Mouse (Mus musculus): ENCODE results near the gene Elfn2. TPM values are rescaled to one million over a fixed set of nuclear protein-coding genes. Genes with fewer than 3 reads are reported as not detected.

Gene Elfn2
- polyA plus RNA-seq, 1 experiment from 2014 or later, result 0.17 TPM

GRCm38 (mm10) chr15:78709767-78710166, 8.8 kb downstream of the Elfn2 start:
- H3K9ac ChIP-seq (ENCODE audit: low read depth, low read length), result no peak overlapping the region
- ATAC-seq, result no peak
- H3K36me3 ChIP-seq (ENCODE audit: control insufficient read depth, insufficient read depth), result no peaks in the 10 kb centered on the region
- no peak overlapping the region for H3K27ac ChIP-seq (ENCODE audit: low read depth, low read length)
- no peak overlapping the region for H3K4me3 ChIP-seq (ENCODE audit: low read depth, low read length)
- H3K27me3 ChIP-seq (replicated peaks; ENCODE audit: control insufficient read depth, insufficient read depth, low read length), result peaks cover 22% of the 10 kb centered on the region
- TF ChIP-seq CTCF (IDR thresholded peaks at IDR 0.05; ENCODE audit: low read depth), result no peak
- no peak overlapping the region for H3K4me2 ChIP-seq (replicated peaks; ENCODE audit: low read depth)
- H3K4me1 ChIP-seq (replicated peaks; ENCODE audit: control insufficient read depth, insufficient read depth, low read length), result no peaks in the 10 kb centered on the region
- WGBS, result 30% methylated on average over 7 of the region's 7 CpGs
- H3K9me3 ChIP-seq (ENCODE audit: control insufficient read depth), result no peaks in the 10 kb centered on the region

- no peak overlapping the region for H3K4me3 ChIP-seq (ENCODE audit: low read depth, low read length)
- no peak overlapping the region for H3K27ac ChIP-seq (ENCODE audit: low read depth, low read length)
- no peak for ATAC-seq
- H3K36me3 ChIP-seq (ENCODE audit: control insufficient read depth, insufficient read depth), result no peaks in the 10 kb centered on the region
- no peaks in the 10 kb centered on the region for H3K9me3 ChIP-seq (ENCODE audit: control insufficient read depth)
- no peak overlapping the region for H3K9ac ChIP-seq (ENCODE audit: low read depth, low read length)
- WGBS, result 30% methylated on average over 3 of the region's 3 CpGs
- no peak for TF ChIP-seq CTCF (IDR thresholded peaks at IDR 0.05; ENCODE audit: low read depth)
- no peaks in the 10 kb centered on the region for H3K4me1 ChIP-seq (replicated peaks; ENCODE audit: control insufficient read depth, insufficient read depth, low read length)
- no peaks in the 10 kb centered on the region for H3K27me3 ChIP-seq (replicated peaks; ENCODE audit: control insufficient read depth, insufficient read depth, low read length)
- H3K4me2 ChIP-seq (replicated peaks; ENCODE audit: low read depth), result no peak overlapping the region
Measured at GRCm38 (mm10) chr15:78706630-78707029, 11.9 kb downstream of the Elfn2 start.

GRCm38 (mm10) chr15:78704824-78705223, 13.7 kb downstream of the Elfn2 start:
- H3K4me1 ChIP-seq (replicated peaks; ENCODE audit: control insufficient read depth, insufficient read depth, low read length), result no peaks in the 10 kb centered on the region
- no peaks in the 10 kb centered on the region for H3K9me3 ChIP-seq (ENCODE audit: control insufficient read depth)
- no peaks in the 10 kb centered on the region for H3K36me3 ChIP-seq (ENCODE audit: control insufficient read depth, insufficient read depth)
- no peak for TF ChIP-seq CTCF (IDR thresholded peaks at IDR 0.05; ENCODE audit: low read depth)
- H3K4me2 ChIP-seq (replicated peaks; ENCODE audit: low read depth), result no peak overlapping the region
- H3K27me3 ChIP-seq (replicated peaks; ENCODE audit: control insufficient read depth, insufficient read depth, low read length), result no peaks in the 10 kb centered on the region
- no peak overlapping the region for H3K27ac ChIP-seq (ENCODE audit: low read depth, low read length)
- no peak overlapping the region for H3K4me3 ChIP-seq (ENCODE audit: low read depth, low read length)
- ATAC-seq, result no peak
- H3K9ac ChIP-seq (ENCODE audit: low read depth, low read length), result no peak overlapping the region
- WGBS, result 55% methylated on average over 4 of the region's 4 CpGs

GRCm38 (mm10) chr15:78704007-78704406, 14.6 kb downstream of the Elfn2 start:
- Histone ChIP-seq H3K4me3 (ENCODE audit: low read depth, low read length) (no peak overlapping the region), H3K9me3 (ENCODE audit: control insufficient read depth) (no peaks in the 10 kb centered on the region), H3K4me1 (replicated peaks; ENCODE audit: control insufficient read depth, insufficient read depth, low read length) (no peaks in the 10 kb centered on the region), H3K36me3 (ENCODE audit: control insufficient read depth, insufficient read depth) (no peaks in the 10 kb centered on the region), H3K4me2 (replicated peaks; ENCODE audit: low read depth) (no peak overlapping the region), H3K9ac (ENCODE audit: low read depth, low read length) (no peak overlapping the region), H3K27ac (ENCODE audit: low read depth, low read length) (no peak overlapping the region), H3K27me3 (replicated peaks; ENCODE audit: control insufficient read depth, insufficient read depth, low read length) (no peaks in the 10 kb centered on the region)
- ATAC-seq, result no peak
- TF ChIP-seq CTCF (IDR thresholded peaks at IDR 0.05; ENCODE audit: low read depth), result no peak
- WGBS, result 84% methylated on average over 3 of the region's 3 CpGs

- ATAC-seq, result no peak
- 58% methylated on average over 2 of the region's 2 CpGs for WGBS
- TF ChIP-seq CTCF (IDR thresholded peaks at IDR 0.05; ENCODE audit: low read depth), result no peak
- no peaks in the 10 kb centered on the region for H3K9me3 ChIP-seq (ENCODE audit: control insufficient read depth)
- H3K4me2 ChIP-seq (replicated peaks; ENCODE audit: low read depth), result no peak overlapping the region
- H3K9ac ChIP-seq (ENCODE audit: low read depth, low read length), result no peak overlapping the region
- H3K36me3 ChIP-seq (ENCODE audit: control insufficient read depth, insufficient read depth), result no peaks in the 10 kb centered on the region
- H3K27ac ChIP-seq (ENCODE audit: low read depth, low read length), result no peak overlapping the region
- no peaks in the 10 kb centered on the region for H3K27me3 ChIP-seq (replicated peaks; ENCODE audit: control insufficient read depth, insufficient read depth, low read length)
- no peak overlapping the region for H3K4me3 ChIP-seq (ENCODE audit: low read depth, low read length)
- H3K4me1 ChIP-seq (replicated peaks; ENCODE audit: control insufficient read depth, insufficient read depth, low read length), result no peaks in the 10 kb centered on the region
Measured at GRCm38 (mm10) chr15:78700420-78700819, 18.2 kb downstream of the Elfn2 start.

GRCm38 (mm10) chr15:78699513-78699912, 19.1 kb downstream of the Elfn2 start:
- H3K36me3 ChIP-seq (ENCODE audit: control insufficient read depth, insufficient read depth), result no peaks in the 10 kb centered on the region
- WGBS, result 57% methylated on average over 3 of the region's 3 CpGs
- no peak overlapping the region for H3K4me2 ChIP-seq (replicated peaks; ENCODE audit: low read depth)
- H3K27me3 ChIP-seq (replicated peaks; ENCODE audit: control insufficient read depth, insufficient read depth, low read length), result no peaks in the 10 kb centered on the region
- no peak overlapping the region for H3K27ac ChIP-seq (ENCODE audit: low read depth, low read length)
- H3K9ac ChIP-seq (ENCODE audit: low read depth, low read length), result no peak overlapping the region
- H3K4me3 ChIP-seq (ENCODE audit: low read depth, low read length), result no peak overlapping the region
- no peak for ATAC-seq
- H3K9me3 ChIP-seq (ENCODE audit: control insufficient read depth), result no peaks in the 10 kb centered on the region
- no peak for TF ChIP-seq CTCF (IDR thresholded peaks at IDR 0.05; ENCODE audit: low read depth)
- no peaks in the 10 kb centered on the region for H3K4me1 ChIP-seq (replicated peaks; ENCODE audit: control insufficient read depth, insufficient read depth, low read length)
